Mouse (Mus musculus) lung, postnatal 0 days (tissue): ENCODE results near the gene Medag. TPM values are rescaled to one million over a fixed set of nuclear protein-coding genes. Genes with fewer than 3 reads are reported as not detected.

Experiments used
- ATAC-seq: fragments of 200-750 bp; cut with Nextera tagmentation; 2 replicates; pipeline ENCODE4 v1.8.0; 2017; ENCODE audit warnings: moderate library complexity
- DNase-seq: peaks from one replicate; pipeline ENCODE4 v3.0.0-alpha.2; 2016; ENCODE audit warnings: low spot score
- H3K27ac ChIP-seq: fragments of 300-500 bp; sonication (generic); 2 replicates; pipeline ENCODE4 v1.5.1; 2014; ENCODE audit warnings: antibody characterized with exemption, mild to moderate bottlenecking, low read length, mixed read lengths
- H3K27me3 ChIP-seq: fragments of 300-500 bp; sonication (generic); replicated peaks from 2 replicates; pipeline ENCODE4 v1.6.1; 2014; ENCODE audit warnings: low read length, mixed read lengths; ENCODE audit not compliant: insufficient read depth
- H3K36me3 ChIP-seq: fragments of 300-500 bp; sonication (generic); 2 replicates; pipeline ENCODE4 v1.6.1; 2014; ENCODE audit warnings: low read length, mixed read lengths; ENCODE audit not compliant: insufficient read depth
- H3K4me1 ChIP-seq: fragments of 300-500 bp; sonication (generic); 2 replicates; pipeline ENCODE4 v1.6.1; 2014; ENCODE audit warnings: antibody characterized with exemption, low read depth, low read length, mixed read lengths; ENCODE audit not compliant: insufficient read depth
- H3K4me2 ChIP-seq: fragments of 300-500 bp; sonication (generic); replicated peaks from 2 replicates; pipeline ENCODE4 v1.6.1; 2014; ENCODE audit warnings: low read depth, mild to moderate bottlenecking, low read length, moderate library complexity, mixed read lengths
- H3K4me3 ChIP-seq: fragments of 300-500 bp; sonication (generic); 2 replicates; pipeline ENCODE4 v1.5.1; 2014; ENCODE audit warnings: low read depth, low read length
- H3K9ac ChIP-seq: fragments of 300-500 bp; sonication (generic); replicated peaks from 2 replicates; pipeline ENCODE4 v1.6.1; 2014; ENCODE audit warnings: low read depth, mild to moderate bottlenecking
- H3K9me3 ChIP-seq: fragments of 300-500 bp; sonication (generic); 2 replicates; pipeline ENCODE4 v1.6.1; 2016; ENCODE audit warnings: low read length, mixed read lengths
- CTCF ChIP-seq: IDR thresholded peaks from 2 replicates; pipeline ENCODE4 v1.5.1; 2016; ENCODE audit warnings: antibody characterized with exemption, mild to moderate bottlenecking
- EP300 ChIP-seq: IDR thresholded peaks from 2 replicates; pipeline ENCODE4 v1.6.1; 2016; ENCODE audit warnings: antibody characterized with exemption, mild to moderate bottlenecking, control low read depth
- WGBS: fragments of 180-500 bp; shearing (Covaris S2); extraction: QIAGEN DNeasy Blood & Tissue Kit; methylation state at CpG from one replicate; pipeline ENCODE4 v1.1.7; 2014; 5-methylcytosine and 5-hydroxymethylcytosine counted together
- polyA plus RNA-seq: library from polyadenylated mRNA; unstranded; fragments of >200 nt; fragmentation: Nextera tagmentation; extraction: Ambion mirVana; gene quantifications from 2 replicates; pipeline ENCODE4 v1.2.1, GENCODE M21; 2015

Medag gene
- polyA plus RNA-seq, 1 experiment from 2014 or later, result 2.0 TPM

DNA sequence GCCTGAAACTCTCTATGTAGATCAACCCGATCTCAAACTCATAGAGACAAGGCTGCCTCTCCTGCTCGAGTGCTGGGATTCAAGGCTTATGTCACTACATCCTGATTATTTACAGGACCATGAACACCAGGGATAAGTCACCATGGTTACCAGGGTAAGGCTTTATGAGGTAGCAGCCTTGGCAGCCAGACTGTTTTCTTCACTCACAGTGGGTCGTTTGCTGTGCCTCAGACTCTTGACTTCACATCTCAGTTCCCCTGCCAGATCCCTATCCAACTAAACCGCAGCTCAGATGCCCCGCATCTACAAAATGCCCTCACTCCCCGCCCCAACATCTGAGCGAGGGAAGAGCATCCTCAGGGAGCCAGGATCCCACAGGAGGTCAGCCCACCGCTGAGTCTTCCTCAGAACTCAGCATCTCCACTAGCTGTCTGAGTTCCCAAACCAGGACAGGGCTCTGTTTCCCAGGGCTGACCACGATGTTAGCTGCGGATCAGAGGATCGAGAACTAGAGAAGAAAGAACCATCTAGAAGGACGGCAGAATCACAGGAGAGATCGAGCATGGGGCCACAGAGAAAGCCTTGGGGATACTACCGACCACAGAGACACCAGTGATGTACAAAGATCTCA is 30.2 kb downstream of the Medag start:
- ATAC-seq (no peak), DNase-seq (no peak)
- Histone ChIP-seq H3K36me3 (no peaks in the 10 kb centered on the region), H3K4me1 (no peaks in the 10 kb centered on the region; the same call in 1 of the 2 replicates), H3K9ac (no peak overlapping the region), H3K9me3 (no peaks in the 10 kb centered on the region), H3K4me2 (no peak overlapping the region), H3K27me3 (no peaks in the 10 kb centered on the region), H3K27ac (no peak overlapping the region), H3K4me3 (no peak overlapping the region)
- no peak for TF ChIP-seq CTCF
- TF ChIP-seq EP300, result no peak
- 68% methylated on average over 14 of the region's 14 CpGs for WGBS

DNA sequence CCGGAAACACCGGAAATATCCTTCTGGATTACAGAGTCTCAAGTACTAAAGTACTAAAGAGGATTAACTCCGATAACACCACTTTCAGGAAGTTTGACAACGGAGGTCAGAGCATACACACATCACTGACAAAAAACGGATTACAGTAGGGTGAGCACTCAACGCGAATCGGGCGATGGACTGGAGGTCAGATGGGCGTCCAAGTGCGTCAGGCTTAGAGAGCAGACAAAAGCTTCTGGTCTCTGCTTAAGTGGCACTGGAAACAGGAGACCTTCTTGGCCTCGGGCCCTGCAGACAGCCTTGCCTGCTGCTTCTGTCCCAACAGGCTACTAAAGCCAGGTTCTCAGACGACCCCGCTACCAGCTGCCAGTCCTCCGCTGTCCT is 30.7 kb downstream of the Medag start:
- Histone ChIP-seq H3K27me3 (no peaks in the 10 kb centered on the region), H3K4me3 (no peak overlapping the region), H3K27ac (no peak overlapping the region), H3K4me2 (no peak overlapping the region), H3K9ac (no peak overlapping the region), H3K9me3 (no peaks in the 10 kb centered on the region), H3K36me3 (no peaks in the 10 kb centered on the region), H3K4me1 (no peaks in the 10 kb centered on the region; the same call in 1 of the 2 replicates)
- TF ChIP-seq EP300, result no peak
- no peak for TF ChIP-seq CTCF
- DNase-seq, result no peak
- no peak for ATAC-seq
- WGBS, result 61% methylated on average over 15 of the region's 15 CpGs

DNA sequence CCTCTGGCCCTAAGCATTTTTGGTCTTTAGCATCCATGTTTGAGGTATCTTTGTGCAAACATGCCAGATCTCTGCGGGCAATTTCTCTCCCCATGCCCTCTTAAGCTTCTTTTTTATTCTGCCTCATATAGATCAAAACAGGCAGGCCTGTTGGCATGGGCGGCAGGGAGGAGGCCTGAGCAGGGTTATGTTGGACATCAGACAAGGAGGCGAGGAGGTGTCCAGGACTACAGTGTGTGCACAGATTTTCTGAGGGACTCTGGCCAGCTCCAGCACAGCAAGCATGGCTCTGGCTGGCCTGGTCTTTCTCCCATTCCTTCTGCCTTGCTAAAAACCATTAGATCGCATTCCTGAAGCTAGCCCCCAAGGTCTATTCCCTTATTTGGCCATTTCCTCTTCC is 32.9 kb downstream of the Medag start:
- Histone ChIP-seq H3K36me3 (no peaks in the 10 kb centered on the region), H3K9ac (no peak overlapping the region), H3K27me3 (no peaks in the 10 kb centered on the region), H3K9me3 (no peaks in the 10 kb centered on the region), H3K4me1 (no peaks in the 10 kb centered on the region; the same call in 1 of the 2 replicates), H3K4me3 (no peak overlapping the region), H3K4me2 (no peak overlapping the region), H3K27ac (no peak overlapping the region)
- WGBS, result 55% methylated on average over 4 of the region's 4 CpGs
- ATAC-seq (no peak), DNase-seq (no peak)
- TF ChIP-seq EP300 (no peak), CTCF (no peak)

DNA sequence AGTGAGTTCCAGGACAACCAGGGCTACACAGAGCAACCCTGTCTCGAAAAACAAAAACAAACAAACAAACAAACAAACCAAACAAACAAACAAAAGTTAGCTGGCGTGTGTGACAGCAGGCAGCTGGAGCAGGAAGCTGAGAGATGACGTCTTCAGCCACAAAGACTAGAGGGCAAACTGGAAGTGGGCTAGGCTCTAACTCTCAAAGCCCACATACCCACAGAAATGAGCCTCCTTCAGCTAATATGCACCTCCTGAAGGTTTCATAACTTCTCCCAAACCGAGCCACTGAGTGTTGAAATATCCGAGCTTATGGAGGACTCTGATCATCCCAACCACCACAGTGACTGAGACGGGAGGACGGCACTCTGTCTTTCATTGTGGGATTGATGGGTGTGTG is 34.9 kb downstream of the Medag start:
- Histone ChIP-seq H3K9ac (no peak overlapping the region), H3K27ac (no peak overlapping the region), H3K4me1 (no peaks in the 10 kb centered on the region), H3K27me3 (no peaks in the 10 kb centered on the region), H3K4me3 (no peak overlapping the region), H3K4me2 (no peak overlapping the region), H3K36me3 (no peaks in the 10 kb centered on the region), H3K9me3 (no peaks in the 10 kb centered on the region)
- WGBS, result 75% methylated on average over 7 of the region's 7 CpGs
- DNase-seq, result no peak
- ATAC-seq, result no peak
- TF ChIP-seq EP300 (no peak), CTCF (no peak)

DNA sequence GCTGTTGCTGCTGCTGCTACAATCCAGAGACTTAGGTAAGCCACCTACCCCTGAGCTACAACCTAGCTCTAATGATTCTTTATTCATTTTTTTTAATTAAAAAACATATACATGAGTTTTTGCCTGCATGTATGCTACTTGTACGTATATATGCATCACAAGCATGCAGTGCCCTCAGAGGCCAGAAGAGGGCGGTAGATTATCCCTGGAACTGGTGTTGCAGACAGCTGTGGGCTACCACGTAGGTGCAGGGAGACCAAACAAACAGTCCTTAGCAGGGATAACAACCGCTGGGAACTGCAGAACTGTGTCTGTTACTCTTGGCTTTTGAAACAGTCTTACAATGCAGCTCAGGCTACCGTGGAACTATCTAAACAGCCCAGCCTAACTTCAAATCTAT is 36.2 kb downstream of the Medag start:
- Histone ChIP-seq H3K27ac (no peak overlapping the region), H3K9me3 (no peaks in the 10 kb centered on the region), H3K27me3 (no peaks in the 10 kb centered on the region), H3K9ac (no peak overlapping the region), H3K36me3 (no peaks in the 10 kb centered on the region), H3K4me3 (no peak overlapping the region), H3K4me2 (no peak overlapping the region), H3K4me1 (no peaks in the 10 kb centered on the region)
- ATAC-seq (no peak), DNase-seq (no peak)
- 79% methylated on average over 5 of the region's 5 CpGs for WGBS
- TF ChIP-seq CTCF, result peak; percentile 42
- no peak for TF ChIP-seq EP300

DNA sequence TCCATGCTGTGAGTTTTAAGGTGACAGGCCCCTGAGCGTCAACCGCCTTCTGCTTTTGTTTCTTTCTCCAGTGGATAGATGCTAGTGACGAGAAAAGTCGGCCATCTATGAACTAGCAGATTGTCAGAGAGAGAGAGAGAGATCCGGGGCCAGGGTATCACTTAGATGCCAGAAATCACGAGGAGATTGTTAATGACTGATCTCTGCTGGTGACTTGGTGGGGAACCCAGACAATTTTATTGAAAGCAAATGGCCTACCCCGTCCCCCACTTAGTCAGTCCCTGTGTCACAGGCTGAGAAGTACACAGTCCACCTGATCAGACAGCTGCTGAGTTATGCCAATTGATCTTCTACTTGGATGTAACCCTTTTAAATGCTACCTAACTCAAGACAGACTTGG is 37.9 kb downstream of the Medag start:
- WGBS, result 75% methylated on average over 7 of the region's 7 CpGs
- no peak overlapping the region for H3K4me3 ChIP-seq
- no peak for ATAC-seq
- H3K36me3 ChIP-seq, result no peaks in the 10 kb centered on the region
- no peaks in the 10 kb centered on the region for H3K27me3 ChIP-seq
- H3K4me1 ChIP-seq, result no peaks in the 10 kb centered on the region
- H3K9ac ChIP-seq, result no peak overlapping the region
- no peak overlapping the region for H3K27ac ChIP-seq
- H3K9me3 ChIP-seq, result no peaks in the 10 kb centered on the region
- TF ChIP-seq EP300, result no peak
- no peak for TF ChIP-seq CTCF
- H3K4me2 ChIP-seq, result no peak overlapping the region
- DNase-seq, result no peak

DNA sequence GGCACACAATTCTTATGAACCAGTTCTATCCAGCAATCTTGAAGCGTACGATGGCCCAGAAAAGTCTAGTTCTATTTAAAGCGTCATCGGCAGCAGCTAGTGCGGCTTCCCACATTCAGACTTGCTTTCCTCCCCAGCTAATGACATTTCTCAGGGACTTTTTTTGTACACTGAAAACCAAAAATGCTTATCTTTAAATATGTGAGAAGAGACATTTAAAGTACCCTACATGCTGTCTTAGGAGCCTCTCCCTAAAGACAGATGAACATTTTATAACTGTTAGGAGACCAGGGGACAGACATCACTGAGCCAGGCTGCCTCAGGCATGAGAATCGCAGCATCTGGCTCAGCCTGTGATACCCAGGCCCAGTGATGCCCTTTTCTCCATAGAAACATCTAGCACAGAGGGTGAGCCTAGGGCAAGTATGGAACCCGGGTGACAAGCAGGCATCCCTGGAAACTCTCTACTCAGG is 39.7 kb downstream of the Medag start:
- Histone ChIP-seq H3K27ac (no peak overlapping the region), H3K4me2 (no peak overlapping the region), H3K9ac (no peak overlapping the region), H3K27me3 (no peaks in the 10 kb centered on the region), H3K36me3 (no peaks in the 10 kb centered on the region), H3K9me3 (no peaks in the 10 kb centered on the region), H3K4me3 (no peak overlapping the region), H3K4me1 (no peaks in the 10 kb centered on the region)
- no peak for DNase-seq
- no peak for TF ChIP-seq CTCF
- 63% methylated on average over 7 of the region's 7 CpGs for WGBS
- ATAC-seq, result no peak
